Mouse (Mus musculus) myocyte (in vitro differentiated cells): ENCODE results near the gene Ifnl2. TPM values are rescaled to one million over a fixed set of nuclear protein-coding genes. Genes with fewer than 3 reads are reported as not detected.
A peak's percentile ranks its signal among the peaks of the same experiment; 100 is the strongest.

Experiments used
- H3K27me3 ChIP-seq: one replicate; pipeline ENCODE4 v1.6.1; 2011; ENCODE audit not compliant: control insufficient read depth, insufficient read depth, insufficient read length
- H3K36me3 ChIP-seq: one replicate; pipeline ENCODE4 v1.6.1; 2011; ENCODE audit not compliant: control insufficient read depth, insufficient read depth
- H3K4me2 ChIP-seq: one replicate; pipeline ENCODE4 v1.6.1; 2011; ENCODE audit warnings: low read depth, control low read depth
- H3K4me3 ChIP-seq: one replicate; pipeline ENCODE4 v1.5.1; 2011; ENCODE audit warnings: mild to moderate bottlenecking, control low read depth, moderate library complexity
- H3K79me2 ChIP-seq: one replicate; pipeline ENCODE4 v1.6.1; 2011; ENCODE audit not compliant: control insufficient read depth, insufficient read depth
- H3ac ChIP-seq: one replicate; pipeline ENCODE4 v1.6.1; 2011; ENCODE audit not compliant: control insufficient read depth, insufficient read length
- CEBPB ChIP-seq: IDR thresholded peaks from 2 replicates; pipeline ENCODE4 v1.6.1; 2011; ENCODE audit warnings: mild to moderate bottlenecking, moderate library complexity; ENCODE audit not compliant: poor library complexity, insufficient read depth, severe bottlenecking
- E2F4 ChIP-seq: IDR thresholded peaks from one replicate; pipeline ENCODE4 v1.6.1; 2011; ENCODE audit warnings: mild to moderate bottlenecking, control low read depth, moderate library complexity; ENCODE audit not compliant: insufficient read depth
- MAX ChIP-seq: IDR thresholded peaks from one replicate; pipeline ENCODE4 v1.6.1; 2011; ENCODE audit warnings: low read depth, mild to moderate bottlenecking, control low read depth
- MYOD1 ChIP-seq, 3 experiments: IDR thresholded peaks; one replicate each; pipeline ENCODE4 v1.6.1; 2011; ENCODE audit warnings: control low read depth in 2 of 3, low read depth in 2 of 3, mild to moderate bottlenecking in 2 of 3, moderate library complexity in 1 of 3; ENCODE audit not compliant: insufficient read length in 2 of 3, control insufficient read depth in 1 of 3
- MYOG ChIP-seq, 3 experiments: IDR thresholded peaks; one replicate each; pipeline ENCODE4 v1.6.1; 2011; ENCODE audit warnings: control low read depth in 2 of 3, low read depth in 2 of 3, mild to moderate bottlenecking in 2 of 3; ENCODE audit not compliant: insufficient read length in 2 of 3, control insufficient read depth in 1 of 3, insufficient read depth in 1 of 3
- POLR2A ChIP-seq: IDR thresholded peaks from one replicate; pipeline ENCODE4 v1.6.1; 2011; ENCODE audit warnings: low read depth, mild to moderate bottlenecking, control low read depth, moderate library complexity; ENCODE audit not compliant: insufficient read length
- POLR2AphosphoS2 ChIP-seq: IDR thresholded peaks from one replicate; pipeline ENCODE4 v1.6.1; 2011; ENCODE audit warnings: low read depth, control low read depth; ENCODE audit not compliant: insufficient read length
- REST ChIP-seq: IDR thresholded peaks from one replicate; pipeline ENCODE4 v1.6.1; 2011; ENCODE audit warnings: mild to moderate bottlenecking, control low read depth, moderate library complexity; ENCODE audit not compliant: insufficient read depth, insufficient read length
- SRF ChIP-seq: IDR thresholded peaks from one replicate; pipeline ENCODE4 v1.6.1; 2011; ENCODE audit warnings: low read depth; ENCODE audit not compliant: control insufficient read depth, insufficient read length
- TCF12 ChIP-seq: IDR thresholded peaks from one replicate; pipeline ENCODE4 v1.6.1; 2011; ENCODE audit warnings: mild to moderate bottlenecking, control low read depth; ENCODE audit not compliant: poor library complexity, insufficient read depth, severe bottlenecking
- TCF3 ChIP-seq: IDR thresholded peaks from one replicate; pipeline ENCODE4 v1.6.1; 2011; ENCODE audit warnings: low read depth, control low read depth; ENCODE audit not compliant: insufficient read length
- USF1 ChIP-seq: IDR thresholded peaks from one replicate; pipeline ENCODE4 v1.6.1; 2011; ENCODE audit warnings: low read depth, mild to moderate bottlenecking, control low read depth, moderate library complexity
- polyA plus RNA-seq: library from polyadenylated mRNA; unstranded; fragments of >200 nt; fragmentation: generic; extraction: Trizol; gene quantifications from one replicate; pipeline ENCODE4 v1.2.1, GENCODE M21; 2012; ENCODE audit warnings: missing spikeins

Gene Ifnl2
- polyA plus RNA-seq, 1 experiment: not detected

- H3ac ChIP-seq: no peak overlapping the region
- peak overlapping the region; percentile 59 for H3K4me2 ChIP-seq
- no peaks in the 10 kb centered on the region for H3K79me2 ChIP-seq
- no peaks in the 10 kb centered on the region for H3K27me3 ChIP-seq
- H3K36me3 ChIP-seq: no peaks in the 10 kb centered on the region
- TF ChIP-seq USF1: no peak
- TF ChIP-seq POLR2A: no peak
- TF ChIP-seq MYOG (IDR thresholded peaks at IDR 0.05; ENCODE audit: control insufficient read depth in 1 of 3, insufficient read depth in 1 of 3, insufficient read length in 2 of 3, low read depth in 2 of 3): no peak
- TF ChIP-seq TCF3: no peak
- H3K4me3 ChIP-seq: no peak overlapping the region
These were observed 22.2 kb downstream of the Ifnl2 start for GRCm38 (mm10) chr7:28488030-28488491.

- TF ChIP-seq REST: no peak
- no peak for TF ChIP-seq TCF3
- no peak for TF ChIP-seq POLR2AphosphoS2
- no peaks in the 10 kb centered on the region for H3K79me2 ChIP-seq
- H3K27me3 ChIP-seq: peaks cover 21% of the 10 kb centered on the region
- H3K4me3 ChIP-seq: no peak overlapping the region
- H3K4me2 ChIP-seq: no peak overlapping the region
- no peaks in the 10 kb centered on the region for H3K36me3 ChIP-seq
- H3ac ChIP-seq: no peak overlapping the region
These were observed 26.1 kb downstream of the Ifnl2 start for GRCm38 (mm10) chr7:28484192-28484591.

GRCm38 (mm10) chr7:28482854-28483253, 27.4 kb downstream of the Ifnl2 start:
- no peak overlapping the region for H3ac ChIP-seq
- no peaks in the 10 kb centered on the region for H3K79me2 ChIP-seq
- H3K4me2 ChIP-seq: no peak overlapping the region
- no peaks in the 10 kb centered on the region for H3K36me3 ChIP-seq
- no peak for TF ChIP-seq TCF12
- no peak for TF ChIP-seq USF1
- no peak for TF ChIP-seq POLR2AphosphoS2
- TF ChIP-seq CEBPB: no peak
- H3K4me3 ChIP-seq: no peak overlapping the region
- peaks cover 23% of the 10 kb centered on the region for H3K27me3 ChIP-seq

GRCm38 (mm10) chr7:28478854-28479253, 31.4 kb downstream of the Ifnl2 start:
- peaks cover 30% of the 10 kb centered on the region for H3K27me3 ChIP-seq
- TF ChIP-seq E2F4 (no peak), MAX (no peak), POLR2A (no peak), TCF3 (no peak), POLR2AphosphoS2 (no peak), REST (no peak), MYOD1 (IDR thresholded peaks at IDR 0.05; ENCODE audit: control insufficient read depth in 1 of 3, insufficient read length in 2 of 3, low read depth in 2 of 3) (no peak), SRF (no peak), USF1 (no peak), TCF12 (no peak)
- no peak overlapping the region for H3K4me3 ChIP-seq
- H3K79me2 ChIP-seq: no peaks in the 10 kb centered on the region
- H3ac ChIP-seq: no peak overlapping the region
- H3K36me3 ChIP-seq: no peaks in the 10 kb centered on the region
- no peak overlapping the region for H3K4me2 ChIP-seq

GRCm38 (mm10) chr7:28477363-28477762, 32.9 kb downstream of the Ifnl2 start:
- H3K27me3 ChIP-seq: peaks cover 38% of the 10 kb centered on the region
- H3ac ChIP-seq: no peak overlapping the region
- no peak overlapping the region for H3K4me2 ChIP-seq
- H3K79me2 ChIP-seq: no peaks in the 10 kb centered on the region
- H3K4me3 ChIP-seq: no peak overlapping the region
- TF ChIP-seq REST: no peak
- no peak for TF ChIP-seq MYOG (IDR thresholded peaks at IDR 0.05; ENCODE audit: control insufficient read depth in 1 of 3, insufficient read depth in 1 of 3, insufficient read length in 2 of 3, low read depth in 2 of 3)
- no peak for TF ChIP-seq E2F4
- no peak for TF ChIP-seq MYOD1 (IDR thresholded peaks at IDR 0.05; ENCODE audit: control insufficient read depth in 1 of 3, insufficient read length in 2 of 3, low read depth in 2 of 3)
- TF ChIP-seq SRF: no peak
- no peak for TF ChIP-seq CEBPB
- no peak for TF ChIP-seq POLR2A
- TF ChIP-seq TCF3: no peak
- TF ChIP-seq USF1: no peak
- TF ChIP-seq POLR2AphosphoS2: no peak
- TF ChIP-seq MAX: no peak
- TF ChIP-seq TCF12: no peak
- H3K36me3 ChIP-seq: no peaks in the 10 kb centered on the region

GRCm38 (mm10) chr7:28476191-28476590, 34.1 kb downstream of the Ifnl2 start:
- peaks cover 31% of the 10 kb centered on the region for H3K27me3 ChIP-seq
- H3K4me3 ChIP-seq: no peak overlapping the region
- no peak overlapping the region for H3K4me2 ChIP-seq
- H3K36me3 ChIP-seq: no peaks in the 10 kb centered on the region
- H3K79me2 ChIP-seq: no peaks in the 10 kb centered on the region
- no peak overlapping the region for H3ac ChIP-seq
- TF ChIP-seq POLR2AphosphoS2 (no peak), MAX (no peak), MYOD1 (IDR thresholded peaks at IDR 0.05; ENCODE audit: control insufficient read depth in 1 of 3, insufficient read length in 2 of 3, low read depth in 2 of 3) (no peak), CEBPB (no peak)
